Mouse (Mus musculus): ENCODE measurements around the gene Pofut2. TPM values are rescaled to one million over a fixed set of nuclear protein-coding genes. Genes with fewer than 3 reads are reported as not detected.
A peak's percentile ranks its signal among the peaks of the same experiment; 100 is the strongest.

The Pofut2 gene
- polyA plus RNA-seq, 1 experiment from 2014 or later, result 23.8 TPM

DNA sequence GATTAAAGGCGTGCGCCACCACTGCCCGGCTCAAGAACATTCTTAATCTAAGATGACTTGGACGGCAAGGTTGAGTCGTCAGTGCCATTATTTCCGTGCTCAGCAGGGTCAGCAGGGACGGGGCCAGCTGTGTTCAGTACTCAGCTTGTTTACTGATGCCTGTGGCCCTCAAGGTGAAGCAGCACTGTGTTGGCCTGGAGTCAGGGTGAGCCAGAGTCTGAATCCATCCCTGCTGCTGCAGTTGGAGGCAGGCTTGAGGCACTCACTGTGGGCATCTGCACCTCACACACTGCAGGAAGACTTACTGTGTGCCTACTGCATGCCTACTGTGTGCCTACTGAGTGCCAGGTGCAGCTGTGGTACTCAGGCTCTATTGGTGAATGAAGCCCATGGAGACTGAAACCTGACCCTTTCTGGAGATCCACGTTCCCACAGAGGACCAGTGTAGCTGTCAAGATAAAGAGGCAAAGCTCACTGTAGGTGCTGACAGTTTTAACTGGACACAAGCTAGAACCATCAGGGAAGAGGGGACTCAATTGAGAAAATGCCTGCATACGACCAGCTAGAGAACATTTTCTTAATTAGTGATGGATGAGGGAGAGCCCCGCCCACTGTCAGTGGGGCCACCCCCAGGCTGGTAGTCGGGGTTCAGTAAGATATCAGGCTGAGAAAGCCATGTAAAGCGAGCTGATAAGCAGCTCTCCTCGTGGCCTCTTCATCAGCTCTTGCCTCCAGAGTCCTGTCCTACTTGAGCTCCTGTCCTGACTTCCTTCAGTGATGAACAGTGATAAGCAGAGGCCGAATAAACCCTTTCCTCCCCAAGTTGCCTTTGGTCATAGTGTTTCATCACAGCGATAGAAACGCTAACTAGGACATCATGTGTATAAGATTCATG, 26.9 kb upstream of the Pofut2 start:
- Histone ChIP-seq H3K27ac (replicated peaks) (peak overlapping the region; percentile 96), H3K27me3 (no peaks in the 10 kb centered on the region), H3K4me3 (replicated peaks) (peak overlapping the region; percentile 37), H3K9me3 (replicated peaks) (no peaks in the 10 kb centered on the region), H3K4me1 (replicated peaks) (peaks cover 78% of the 10 kb centered on the region), H3K4me2 (peak overlapping the region; percentile 73), H3K36me3 (replicated peaks) (no peaks in the 10 kb centered on the region), H3K9ac (peak overlapping the region; percentile 52)
- WGBS (ENCODE audit: insufficient replicate concordance), result 32% methylated on average over 16 of the region's 16 CpGs
- peak; percentile 95 for ATAC-seq (ENCODE audit: insufficient read depth)

- Histone ChIP-seq H3K36me3 (replicated peaks) (no peaks in the 10 kb centered on the region), H3K4me2 (peak overlapping the region; percentile 73), H3K9ac (peak overlapping the region; percentile 35; the same call in 1 of the 2 replicates), H3K4me1 (replicated peaks) (peaks cover 81% of the 10 kb centered on the region), H3K27ac (replicated peaks) (peak overlapping the region; percentile 96), H3K9me3 (replicated peaks) (no peaks in the 10 kb centered on the region), H3K27me3 (no peaks in the 10 kb centered on the region), H3K4me3 (replicated peaks) (no peak overlapping the region)
- ATAC-seq (ENCODE audit: insufficient read depth), result peak; percentile 49
- 17% methylated on average over 1 of the region's 1 CpGs for WGBS (ENCODE audit: insufficient replicate concordance)
These were observed 25.8 kb upstream of the Pofut2 start for GRCm38 (mm10) chr10:77233230-77233629.

DNA sequence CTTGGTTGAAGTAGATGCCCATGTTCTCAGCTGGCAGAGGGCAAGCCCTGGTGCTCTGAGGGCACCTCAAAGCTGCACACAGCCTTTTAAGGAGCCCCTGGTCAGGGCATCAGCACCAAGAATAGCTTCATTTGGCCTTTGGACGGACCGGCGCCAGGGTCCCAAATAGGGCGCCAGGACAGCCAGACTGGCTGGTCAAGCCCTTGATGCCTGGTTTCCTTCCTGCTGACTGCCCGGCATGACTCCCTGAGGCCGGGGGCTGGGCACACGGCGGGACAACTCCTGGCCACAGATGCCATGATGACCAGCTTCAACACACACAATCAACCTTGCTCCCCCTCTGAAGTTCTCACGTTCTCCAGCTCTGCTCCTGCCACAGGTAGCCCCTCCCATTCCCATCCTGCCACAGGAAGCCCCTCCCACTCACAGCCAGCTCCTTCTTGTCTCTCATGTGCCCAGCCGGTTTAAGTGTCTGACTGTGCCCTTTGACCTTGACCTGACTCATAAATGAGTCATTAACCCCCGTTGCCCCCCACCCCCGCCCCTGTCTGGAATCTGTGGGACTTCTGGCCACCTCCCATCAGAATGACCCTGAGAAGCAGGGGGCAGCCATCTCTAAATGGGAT, 23.9 kb upstream of the Pofut2 start:
- Histone ChIP-seq H3K9me3 (replicated peaks) (no peaks in the 10 kb centered on the region), H3K4me1 (replicated peaks) (peaks cover 63% of the 10 kb centered on the region), H3K27ac (replicated peaks) (no peak overlapping the region; the same call in 1 of the 2 replicates)

GRCm38 (mm10) chr10:77237795-77238580, 21.0 kb upstream of the Pofut2 start:
- no peaks in the 10 kb centered on the region for H3K9me3 ChIP-seq (replicated peaks)
- ATAC-seq (ENCODE audit: insufficient read depth), result 0 out of 2 replicates have a peak, but pooled peaks have one; percentile 12
- WGBS (ENCODE audit: insufficient replicate concordance), result 64% methylated on average over 16 of the region's 16 CpGs
- H3K4me2 ChIP-seq, result no peak overlapping the region
- H3K9ac ChIP-seq, result no peak overlapping the region
- H3K27ac ChIP-seq (replicated peaks), result 0 out of 2 replicates have a peak overlapping the region, but pooled peaks have one; percentile 4
- no peaks in the 10 kb centered on the region for H3K27me3 ChIP-seq
- no peak overlapping the region for H3K4me3 ChIP-seq (replicated peaks)
- peaks cover 43% of the 10 kb centered on the region for H3K4me1 ChIP-seq (replicated peaks)
- no peaks in the 10 kb centered on the region for H3K36me3 ChIP-seq (replicated peaks)

More for the DNA sequence above, 23.9 kb upstream of the Pofut2 start:
- WGBS (ENCODE audit: insufficient replicate concordance), result 57% methylated on average over 12 of the region's 12 CpGs
- Histone ChIP-seq H3K4me3 (replicated peaks) (no peak overlapping the region), H3K36me3 (replicated peaks) (no peaks in the 10 kb centered on the region), H3K27me3 (no peaks in the 10 kb centered on the region), H3K9ac (no peak overlapping the region), H3K4me2 (no peak overlapping the region)
- no peak for ATAC-seq (ENCODE audit: insufficient read depth)

GRCm38 (mm10) chr10:77240764-77241163, 18.3 kb upstream of the Pofut2 start:
- ATAC-seq (ENCODE audit: insufficient read depth), result no peak
- Histone ChIP-seq H3K9ac (no peak overlapping the region), H3K9me3 (replicated peaks) (no peaks in the 10 kb centered on the region), H3K27ac (replicated peaks) (no peak overlapping the region), H3K4me2 (no peak overlapping the region), H3K27me3 (peaks cover 11% of the 10 kb centered on the region; the same call in 1 of the 2 replicates), H3K4me1 (replicated peaks) (peaks cover 26% of the 10 kb centered on the region), H3K4me3 (replicated peaks) (no peak overlapping the region), H3K36me3 (replicated peaks) (no peaks in the 10 kb centered on the region)
- WGBS (ENCODE audit: insufficient replicate concordance), result 73% methylated on average over 8 of the region's 8 CpGs

- H3K4me3 ChIP-seq (replicated peaks), result no peak overlapping the region
- 0 out of 2 replicates have a peak, but pooled peaks have one; percentile 26 for ATAC-seq (ENCODE audit: insufficient read depth)
- H3K9me3 ChIP-seq (replicated peaks), result no peaks in the 10 kb centered on the region
- 60% methylated on average over 3 of the region's 3 CpGs for WGBS (ENCODE audit: insufficient replicate concordance)
- H3K4me1 ChIP-seq (replicated peaks), result peaks cover 25% of the 10 kb centered on the region
- no peak overlapping the region for H3K27ac ChIP-seq (replicated peaks)
- no peak overlapping the region for H3K9ac ChIP-seq
- no peak overlapping the region for H3K4me2 ChIP-seq
- H3K36me3 ChIP-seq (replicated peaks), result no peaks in the 10 kb centered on the region
- peaks cover 14% of the 10 kb centered on the region; the same call in 1 of the 2 replicates for H3K27me3 ChIP-seq
These were observed 16.6 kb upstream of the Pofut2 start for GRCm38 (mm10) chr10:77242396-77242795.

DNA sequence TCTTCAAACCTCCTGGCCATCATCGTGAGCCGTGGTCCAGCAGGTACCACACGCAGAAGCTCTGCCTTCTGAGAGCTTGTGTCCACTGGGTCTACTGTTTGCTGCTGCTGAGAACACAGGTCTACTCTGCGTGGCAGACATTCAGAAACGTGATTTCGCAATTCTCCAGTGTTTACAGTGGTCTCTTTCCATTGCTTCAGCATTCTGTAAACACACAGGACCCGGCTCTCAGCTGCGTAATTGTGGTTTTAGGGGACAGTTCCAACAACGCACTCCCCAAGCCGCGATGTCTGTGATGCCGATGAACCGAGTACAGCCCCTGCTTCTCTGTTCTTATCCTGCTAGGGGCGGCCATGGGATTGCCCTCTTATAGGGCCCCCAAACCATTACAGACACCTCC, 16.1 kb upstream of the Pofut2 start:
- H3K27ac ChIP-seq (replicated peaks), result no peak overlapping the region
- WGBS (ENCODE audit: insufficient replicate concordance), result 52% methylated on average over 14 of the region's 14 CpGs

GRCm38 (mm10) chr10:77243572-77244161, 15.4 kb upstream of the Pofut2 start:
- 59% methylated on average over 11 of the region's 11 CpGs for WGBS (ENCODE audit: insufficient replicate concordance)
- H3K36me3 ChIP-seq (replicated peaks), result no peaks in the 10 kb centered on the region
- no peak overlapping the region for H3K9ac ChIP-seq
- peaks cover 16% of the 10 kb centered on the region for H3K4me1 ChIP-seq (replicated peaks)
- H3K27ac ChIP-seq (replicated peaks), result no peak overlapping the region
- no peak overlapping the region for H3K4me3 ChIP-seq (replicated peaks)
- H3K9me3 ChIP-seq (replicated peaks), result no peaks in the 10 kb centered on the region
- H3K4me2 ChIP-seq, result no peak overlapping the region
- no peak for ATAC-seq (ENCODE audit: insufficient read depth)
- H3K27me3 ChIP-seq, result peaks cover 14% of the 10 kb centered on the region; the same call in 1 of the 2 replicates

More for the DNA sequence above, 16.1 kb upstream of the Pofut2 start:
- Histone ChIP-seq H3K9ac (no peak overlapping the region), H3K4me1 (replicated peaks) (peaks cover 20% of the 10 kb centered on the region), H3K27me3 (peaks cover 14% of the 10 kb centered on the region; the same call in 1 of the 2 replicates), H3K9me3 (replicated peaks) (no peaks in the 10 kb centered on the region), H3K4me2 (no peak overlapping the region), H3K4me3 (replicated peaks) (no peak overlapping the region), H3K36me3 (replicated peaks) (no peaks in the 10 kb centered on the region)
- peak; percentile 57 for ATAC-seq (ENCODE audit: insufficient read depth)

GRCm38 (mm10) chr10:77244777-77245176, 14.2 kb upstream of the Pofut2 start:
- Histone ChIP-seq H3K4me2 (no peak overlapping the region), H3K4me3 (replicated peaks) (no peak overlapping the region), H3K4me1 (replicated peaks) (peaks cover 16% of the 10 kb centered on the region), H3K27ac (replicated peaks) (no peak overlapping the region), H3K9me3 (replicated peaks) (no peaks in the 10 kb centered on the region), H3K36me3 (replicated peaks) (no peaks in the 10 kb centered on the region), H3K27me3 (peaks cover 14% of the 10 kb centered on the region; the same call in 1 of the 2 replicates), H3K9ac (no peak overlapping the region)
- no peak for ATAC-seq (ENCODE audit: insufficient read depth)
- 79% methylated on average over 6 of the region's 6 CpGs for WGBS (ENCODE audit: insufficient replicate concordance)

GRCm38 (mm10) chr10:77247048-77247447, 12.0 kb upstream of the Pofut2 start:
- WGBS (ENCODE audit: insufficient replicate concordance), result 77% methylated on average over 5 of the region's 5 CpGs
- no peaks in the 10 kb centered on the region for H3K36me3 ChIP-seq (replicated peaks)
- no peak overlapping the region for H3K9ac ChIP-seq
- H3K4me2 ChIP-seq, result no peak overlapping the region
- H3K4me1 ChIP-seq (replicated peaks), result peaks cover 34% of the 10 kb centered on the region
- no peaks in the 10 kb centered on the region for H3K9me3 ChIP-seq (replicated peaks)
- H3K4me3 ChIP-seq (replicated peaks), result no peak overlapping the region
- ATAC-seq (ENCODE audit: insufficient read depth), result no peak
- peaks cover 14% of the 10 kb centered on the region; the same call in 1 of the 2 replicates for H3K27me3 ChIP-seq
- no peak overlapping the region for H3K27ac ChIP-seq (replicated peaks)
